Mouse (Mus musculus): Measurements from ENCODE around the gene Rbfox1.

The Rbfox1 gene

GRCm38 (mm10) chr16:6479094-6479590 is 594.0 kb downstream of the Rbfox1 start:
- no peak for DNase-seq (ENCODE audit: low spot score)

GRCm38 (mm10) chr16:6479616-6480410 is 594.7 kb downstream of the Rbfox1 start:
- DNase-seq (ENCODE audit: low spot score): peak; percentile 58

- peak; percentile 81 for DNase-seq (ENCODE audit: low spot score)
Observed at GRCm38 (mm10) chr16:6480411-6480728, 595.2 kb downstream of the Rbfox1 start.

- DNase-seq (ENCODE audit: low spot score): no peak
Observed at GRCm38 (mm10) chr16:6483628-6484027, 598.5 kb downstream of the Rbfox1 start.

GRCm38 (mm10) chr16:6485631-6486030 is 600.5 kb downstream of the Rbfox1 start:
- no peak for DNase-seq (ENCODE audit: low spot score)

- DNase-seq (ENCODE audit: low spot score): no peak
Observed at GRCm38 (mm10) chr16:6502219-6502618, 617.1 kb downstream of the Rbfox1 start.

GRCm38 (mm10) chr16:6503573-6504331 is 618.6 kb downstream of the Rbfox1 start:
- peak; percentile 41 for DNase-seq (ENCODE audit: low spot score)

GRCm38 (mm10) chr16:6508924-6509323 is 623.8 kb downstream of the Rbfox1 start:
- DNase-seq (ENCODE audit: low spot score): no peak

GRCm38 (mm10) chr16:6519474-6519873 is 634.3 kb downstream of the Rbfox1 start:
- no peak for DNase-seq (ENCODE audit: low spot score)

- DNase-seq (ENCODE audit: low spot score): no peak
Observed at GRCm38 (mm10) chr16:6525507-6526170, 640.5 kb downstream of the Rbfox1 start.

GRCm38 (mm10) chr16:6531459-6531858 is 646.3 kb downstream of the Rbfox1 start:
- DNase-seq (ENCODE audit: low spot score): no peak

GRCm38 (mm10) chr16:6532077-6532995 is 647.2 kb downstream of the Rbfox1 start:
- DNase-seq (ENCODE audit: low spot score): no peak

- no peak for DNase-seq (ENCODE audit: low spot score)
Observed at GRCm38 (mm10) chr16:6555776-6556175, 670.6 kb downstream of the Rbfox1 start.

- DNase-seq (ENCODE audit: low spot score): no peak
Observed at GRCm38 (mm10) chr16:6557726-6558125, 672.6 kb downstream of the Rbfox1 start.

GRCm38 (mm10) chr16:6584700-6585099 is 699.5 kb downstream of the Rbfox1 start:
- DNase-seq (ENCODE audit: low spot score): no peak

GRCm38 (mm10) chr16:6585204-6585603 is 700.0 kb downstream of the Rbfox1 start:
- no peak for DNase-seq (ENCODE audit: low spot score)

GRCm38 (mm10) chr16:6616526-6616925 is 731.4 kb downstream of the Rbfox1 start:
- no peak for DNase-seq (ENCODE audit: low spot score)

- DNase-seq (ENCODE audit: low spot score): no peak
Observed at GRCm38 (mm10) chr16:6640330-6640729, 755.2 kb downstream of the Rbfox1 start.

GRCm38 (mm10) chr16:6646941-6647340 is 761.8 kb downstream of the Rbfox1 start:
- no peak for DNase-seq (ENCODE audit: low spot score)

GRCm38 (mm10) chr16:6648753-6649152 is 763.6 kb downstream of the Rbfox1 start:
- DNase-seq (ENCODE audit: low spot score): no peak

GRCm38 (mm10) chr16:6658594-6658993 is 773.4 kb downstream of the Rbfox1 start:
- no peak for DNase-seq (ENCODE audit: low spot score)

Data from adipocyte (in vitro differentiated cells).